Mouse (Mus musculus) splenic B cell, adult 2 months (primary cell): Measurements from ENCODE around the gene Tap2.

ENCODE experiments used
- DNase-seq: peaks from one replicate; pipeline ENCODE4 v3.0.0-alpha.2; 2011; ENCODE audit warnings: low read depth, low spot score
- H3K27me3 ChIP-seq: 2 replicates; pipeline ENCODE4 v1.6.1; 2012; ENCODE audit warnings: mild to moderate bottlenecking, low read length, moderate library complexity, mixed read lengths; ENCODE audit not compliant: control insufficient read depth, poor library complexity, insufficient read depth, severe bottlenecking
- H3K36me3 ChIP-seq: 2 replicates; pipeline ENCODE4 v1.6.1; 2012; ENCODE audit warnings: mild to moderate bottlenecking, low read length, moderate library complexity, mixed read lengths; ENCODE audit not compliant: control insufficient read depth, poor library complexity, insufficient read depth, severe bottlenecking

Tap2 gene

GRCm38 (mm10) chr17:34186885-34187260, 16.5 kb upstream of the Tap2 start:
- no peaks in the 10 kb centered on the region for H3K27me3 ChIP-seq
- H3K36me3 ChIP-seq = peaks cover 31% of the 10 kb centered on the region
- DNase-seq = no peak

DNA sequence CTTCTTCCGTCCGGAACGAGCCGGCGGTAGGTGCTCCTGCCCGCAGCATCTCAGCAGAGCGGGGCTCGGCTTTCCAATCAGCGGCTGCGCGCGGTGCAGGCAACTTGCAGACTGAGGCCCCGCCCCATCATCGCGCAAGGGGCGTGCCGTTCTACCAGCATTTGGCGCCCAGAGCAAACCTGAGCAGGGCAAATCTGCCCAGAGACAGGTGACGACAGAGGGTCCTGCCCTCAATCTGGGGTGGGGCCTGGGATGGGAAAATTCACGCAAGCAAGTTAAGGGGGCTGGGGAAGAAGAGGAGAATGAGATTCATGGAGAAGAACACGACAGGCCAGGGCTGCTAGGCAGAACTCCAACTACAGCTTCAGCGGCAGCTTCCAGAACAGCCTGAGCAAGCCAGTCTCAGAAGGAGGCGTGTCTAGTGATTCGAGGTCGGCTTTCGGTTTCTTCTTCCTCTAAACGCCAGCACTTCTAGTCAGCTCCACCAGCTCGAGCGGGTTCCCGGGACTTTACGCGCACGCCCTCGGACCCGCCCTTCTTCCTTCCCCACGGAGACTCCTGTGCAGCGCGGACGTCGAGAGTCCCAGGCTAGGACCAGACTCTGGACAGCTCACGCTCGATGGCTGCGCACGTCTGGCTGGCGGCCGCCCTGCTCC, 15.9 kb upstream of the Tap2 start, which contains the start of the genes Tap1 and Psmb9:
Gene Tap1, plus strand, starts transcription at position 293 of the 656 bp plus-strand sequence.
Gene Psmb9, minus strand, starts transcription at position 504 of the 656 bp plus-strand sequence.
- H3K27me3 ChIP-seq = no peaks in the 10 kb centered on the region
- DNase-seq = peak; percentile 99
- peaks cover 28% of the 10 kb centered on the region for H3K36me3 ChIP-seq

DNA sequence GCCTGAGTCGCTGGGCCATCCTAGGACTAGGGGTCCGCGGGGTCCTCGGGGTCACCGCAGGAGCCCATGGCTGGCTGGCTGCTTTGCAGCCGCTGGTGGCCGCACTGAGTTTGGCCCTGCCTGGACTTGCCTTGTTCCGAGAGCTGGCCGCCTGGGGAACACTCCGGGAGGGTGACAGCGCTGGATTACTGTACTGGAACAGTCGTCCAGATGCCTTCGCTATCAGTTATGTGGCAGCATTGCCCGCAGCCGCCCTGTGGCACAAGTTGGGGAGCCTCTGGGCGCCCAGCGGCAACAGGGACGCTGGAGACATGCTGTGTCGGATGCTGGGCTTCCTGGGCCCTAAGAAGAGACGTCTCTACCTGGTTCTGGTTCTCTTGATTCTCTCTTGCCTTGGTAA, 15.3 kb upstream of the Tap2 start:
- DNase-seq = no peak
- Histone ChIP-seq H3K36me3 (peaks cover 28% of the 10 kb centered on the region), H3K27me3 (no peaks in the 10 kb centered on the region)

GRCm38 (mm10) chr17:34188986-34189385, 14.3 kb upstream of the Tap2 start:
- peaks cover 26% of the 10 kb centered on the region for H3K36me3 ChIP-seq
- H3K27me3 ChIP-seq = no peaks in the 10 kb centered on the region
- no peak for DNase-seq

GRCm38 (mm10) chr17:34192852-34193251, 10.5 kb upstream of the Tap2 start:
- no peak for DNase-seq
- peaks cover 30% of the 10 kb centered on the region for H3K36me3 ChIP-seq
- H3K27me3 ChIP-seq = no peaks in the 10 kb centered on the region

DNA sequence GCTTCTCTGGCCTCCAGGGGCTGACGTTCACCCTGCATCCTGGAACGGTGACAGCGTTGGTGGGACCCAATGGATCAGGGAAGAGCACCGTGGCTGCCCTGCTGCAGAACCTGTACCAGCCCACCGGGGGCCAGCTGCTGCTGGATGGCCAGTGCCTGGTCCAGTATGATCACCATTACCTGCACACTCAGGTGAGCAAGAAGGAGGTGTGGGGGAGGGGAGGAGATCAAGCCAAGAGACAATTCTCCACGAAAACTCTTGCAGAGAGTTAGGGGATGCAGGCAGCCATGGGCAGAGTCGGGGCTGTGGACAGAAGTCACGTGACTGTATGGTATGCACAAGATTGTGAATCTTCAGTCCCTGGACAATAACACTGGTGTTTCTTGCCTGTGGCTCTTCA, 9.9 kb upstream of the Tap2 start:
- Histone ChIP-seq H3K27me3 (no peaks in the 10 kb centered on the region), H3K36me3 (peaks cover 30% of the 10 kb centered on the region)
- DNase-seq = no peak

DNA sequence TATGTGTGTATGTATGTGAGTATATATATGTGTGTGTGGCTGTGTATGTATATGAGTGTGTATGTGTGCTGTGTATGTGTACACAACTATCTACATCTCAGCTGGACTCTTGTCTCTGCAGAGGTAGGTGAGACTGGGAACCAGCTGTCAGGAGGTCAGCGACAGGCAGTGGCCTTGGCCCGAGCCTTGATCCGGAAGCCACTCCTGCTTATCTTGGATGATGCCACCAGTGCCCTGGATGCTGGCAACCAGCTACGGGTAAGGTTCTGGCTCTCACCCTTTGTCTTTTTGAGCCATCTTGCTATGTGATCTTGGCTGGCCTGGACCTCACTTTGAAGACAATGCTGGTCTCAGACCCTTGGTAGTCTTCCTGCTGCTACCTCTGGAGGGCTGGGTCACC, 8.6 kb upstream of the Tap2 start:
- no peak for DNase-seq
- Histone ChIP-seq H3K27me3 (no peaks in the 10 kb centered on the region), H3K36me3 (peaks cover 28% of the 10 kb centered on the region)

DNA sequence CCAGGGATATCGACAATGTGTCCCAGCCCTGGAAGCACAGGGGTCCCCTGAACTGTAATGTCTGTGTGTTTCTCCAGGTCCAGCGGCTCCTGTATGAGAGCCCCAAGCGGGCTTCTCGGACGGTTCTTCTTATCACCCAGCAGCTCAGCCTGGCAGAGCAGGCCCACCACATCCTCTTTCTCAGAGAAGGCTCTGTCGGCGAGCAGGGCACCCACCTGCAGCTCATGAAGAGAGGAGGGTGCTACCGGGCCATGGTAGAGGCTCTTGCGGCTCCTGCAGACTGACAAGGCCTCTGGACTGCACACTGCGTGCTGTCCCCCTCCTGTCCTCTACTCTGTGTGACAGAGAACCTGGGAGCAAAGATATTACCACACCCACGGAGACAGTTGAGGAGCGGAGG, 6.8 kb upstream of the Tap2 start:
- peak; percentile 83 for DNase-seq
- Histone ChIP-seq H3K27me3 (no peaks in the 10 kb centered on the region), H3K36me3 (peaks cover 27% of the 10 kb centered on the region)

DNA sequence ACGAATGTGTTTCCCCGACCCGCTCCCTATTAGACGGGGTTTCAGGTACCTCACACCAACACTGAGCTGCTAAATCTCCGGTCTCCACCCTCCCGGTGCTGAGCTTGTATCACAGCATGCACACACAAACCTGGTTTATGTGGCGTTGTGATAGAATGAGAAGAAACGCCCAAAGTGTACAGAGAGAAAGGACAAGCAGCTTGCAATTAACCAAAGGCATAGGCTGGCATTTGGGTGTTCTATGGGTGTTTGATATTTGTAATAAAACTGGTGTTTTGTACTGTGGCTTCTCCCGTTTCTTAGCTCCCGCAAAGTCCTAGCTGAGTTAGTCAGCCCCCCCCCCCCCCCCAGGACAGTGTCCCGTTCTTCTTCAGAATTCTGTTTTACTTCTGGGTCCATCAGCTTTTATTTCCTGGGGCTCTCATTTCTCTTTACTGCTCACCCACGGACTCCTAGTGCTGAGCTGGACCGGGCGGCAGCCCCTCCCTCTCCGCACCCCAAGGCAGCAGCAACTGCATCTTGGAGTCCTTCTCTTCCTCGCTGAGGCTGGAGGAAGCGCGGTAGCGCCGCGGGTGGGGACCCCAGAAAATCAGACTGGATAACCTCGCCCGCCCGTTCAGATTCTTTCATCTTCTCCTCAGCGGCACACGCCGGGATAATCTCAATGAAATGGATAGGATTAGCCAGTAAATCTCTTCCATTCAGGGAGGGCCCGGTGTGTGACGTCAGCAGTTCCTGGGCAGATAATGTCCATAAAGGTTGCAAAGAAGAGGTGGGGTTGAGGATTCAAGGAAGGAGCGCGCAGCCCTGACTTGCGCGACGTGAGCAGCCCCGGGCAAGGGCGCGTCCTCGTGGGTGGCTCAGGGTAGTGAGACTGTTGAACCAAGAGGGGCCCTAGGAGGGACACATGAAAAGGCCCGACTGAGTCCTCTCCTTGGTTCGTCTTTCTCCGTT, 6.1 kb upstream of the Tap2 start, which contains the start of gene Psmb8:
Gene Psmb8, plus strand, starts transcription at position 781 of the 954 bp plus-strand sequence.
- no peaks in the 10 kb centered on the region for H3K27me3 ChIP-seq

DNA sequence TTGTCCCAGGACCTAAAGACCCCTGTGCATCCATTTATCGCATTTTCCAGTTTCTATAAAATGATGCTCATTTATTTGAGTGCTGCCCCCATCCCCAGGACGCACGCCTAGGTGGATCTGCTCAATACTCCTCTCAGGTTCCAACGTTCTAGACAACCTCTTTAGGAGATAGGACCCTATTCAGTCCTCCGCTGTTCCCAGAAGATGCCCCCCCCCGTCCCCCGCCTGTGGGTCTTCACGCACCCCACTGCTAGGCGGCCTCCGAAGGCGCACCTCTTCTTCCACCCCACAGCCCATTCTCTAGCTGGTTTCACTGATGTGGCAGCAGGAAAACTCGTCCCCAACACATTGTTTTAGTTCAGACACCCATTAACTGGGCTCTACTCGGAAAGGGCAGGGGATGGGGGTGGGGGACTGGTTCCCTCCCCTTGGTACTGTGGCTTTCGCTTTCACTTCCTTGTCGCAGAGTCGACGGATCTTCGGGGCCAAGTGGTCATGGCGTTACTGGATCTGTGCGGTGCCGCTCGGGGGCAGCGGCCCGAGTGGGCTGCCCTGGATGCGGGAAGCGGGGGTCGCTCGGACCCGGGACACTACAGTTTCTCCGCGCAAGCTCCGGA, 5.3 kb upstream of the Tap2 start:
- peaks cover 19% of the 10 kb centered on the region for H3K36me3 ChIP-seq
- no peaks in the 10 kb centered on the region for H3K27me3 ChIP-seq
- peak; percentile 90 for DNase-seq

More for the DNA sequence above, 6.1 kb upstream of the Tap2 start, which contains the start of gene Psmb8:
- peaks cover 23% of the 10 kb centered on the region for H3K36me3 ChIP-seq
- peak; percentile 88 for DNase-seq

DNA sequence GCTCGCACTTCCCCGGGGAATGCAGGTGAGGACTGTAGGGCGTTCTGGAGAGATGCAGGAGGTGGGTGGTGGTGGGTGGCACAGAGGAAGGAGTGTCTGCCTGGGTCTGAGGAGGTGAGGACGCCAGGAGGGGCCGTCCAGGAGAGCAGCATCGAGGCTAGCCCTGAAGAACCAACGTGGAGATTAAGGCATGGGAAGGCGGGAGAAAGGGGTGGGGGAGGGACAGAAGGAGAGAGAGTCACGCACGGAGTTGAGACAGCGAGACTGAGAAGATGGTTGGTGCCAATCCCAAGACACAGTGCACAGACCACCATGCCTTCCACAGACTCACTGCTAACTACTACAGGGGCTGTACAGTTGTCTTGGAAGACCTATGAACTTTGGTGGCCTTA, 4.8 kb upstream of the Tap2 start:
- no peaks in the 10 kb centered on the region for H3K27me3 ChIP-seq
- H3K36me3 ChIP-seq = peaks cover 19% of the 10 kb centered on the region
- no peak for DNase-seq

- Histone ChIP-seq H3K27me3 (no peaks in the 10 kb centered on the region), H3K36me3 (peaks cover 13% of the 10 kb centered on the region)
- DNase-seq = no peak
Measured at GRCm38 (mm10) chr17:34199050-34199619, 4.2 kb upstream of the Tap2 start.

DNA sequence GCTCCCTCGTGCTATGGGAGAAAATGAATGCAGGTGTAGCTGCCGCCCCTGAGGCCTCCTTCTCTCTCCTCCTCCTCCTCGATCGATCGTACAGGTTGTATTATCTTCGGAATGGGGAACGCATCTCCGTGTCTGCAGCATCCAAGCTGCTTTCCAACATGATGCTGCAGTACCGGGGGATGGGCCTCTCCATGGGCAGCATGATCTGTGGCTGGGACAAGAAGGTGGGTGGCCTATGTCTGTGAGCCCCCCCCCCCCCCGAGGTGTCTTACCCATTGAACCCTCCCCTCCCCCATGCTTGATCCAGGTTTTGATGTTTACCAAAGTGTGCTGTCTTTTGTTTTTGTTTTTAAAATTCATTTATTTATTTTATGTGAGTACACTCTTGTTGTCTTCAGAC, 3.3 kb upstream of the Tap2 start:
- DNase-seq = no peak
- peaks cover 11% of the 10 kb centered on the region for H3K36me3 ChIP-seq
- H3K27me3 ChIP-seq = no peaks in the 10 kb centered on the region

GRCm38 (mm10) chr17:34200772-34201505, 2.4 kb upstream of the Tap2 start:
- DNase-seq = no peak
- Histone ChIP-seq H3K36me3 (peaks cover 9% of the 10 kb centered on the region), H3K27me3 (no peaks in the 10 kb centered on the region)
